Mouse (Mus musculus): ENCODE data around the gene Pdik1l. TPM values are rescaled to one million over a fixed set of nuclear protein-coding genes. Genes with fewer than 3 reads are reported as not detected.

The Pdik1l gene
- polyA plus RNA-seq, 1 experiment from 2014 or later, result 15.8 TPM

DNA sequence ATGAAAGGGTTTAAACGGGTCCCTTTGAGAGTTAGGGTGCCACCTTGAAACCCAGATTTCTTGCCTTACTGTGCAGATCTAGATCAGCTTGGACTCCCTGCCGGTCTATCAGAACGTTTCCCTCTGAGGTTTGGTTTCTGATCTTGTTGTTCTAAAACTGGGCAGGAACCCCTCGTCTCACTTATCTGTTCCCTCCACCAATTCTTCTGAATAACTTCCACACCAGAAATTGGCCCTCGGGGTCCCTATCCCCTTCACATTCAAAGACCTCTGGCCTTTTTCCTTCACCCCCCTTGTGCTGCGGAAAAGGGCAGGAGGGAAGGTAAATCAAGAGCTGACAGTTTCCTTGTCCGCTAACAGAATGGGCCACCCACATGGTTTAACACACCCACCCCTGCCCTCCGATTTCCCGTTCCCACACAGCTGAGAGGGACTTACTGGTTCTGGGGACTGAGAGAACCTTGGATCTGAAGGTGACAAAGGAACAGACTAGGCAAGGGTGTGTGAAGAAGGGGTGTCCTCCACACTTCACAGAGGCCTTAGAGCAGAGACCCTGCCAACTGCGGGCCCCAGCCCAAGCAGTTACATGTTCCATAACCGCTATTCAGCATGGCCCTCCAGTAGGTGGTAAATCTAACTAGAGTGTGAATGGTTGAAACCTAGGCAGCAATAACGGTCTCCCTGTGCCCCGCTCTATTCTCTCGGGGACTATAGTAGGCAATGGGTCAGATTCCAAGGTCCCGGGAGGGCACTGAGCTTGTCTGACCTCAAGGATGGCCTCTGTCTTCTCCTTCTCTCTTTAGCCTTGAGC lies 34.6 kb downstream of the Pdik1l start:
- DNase-seq (ENCODE audit: low spot score), result no peak

DNA sequence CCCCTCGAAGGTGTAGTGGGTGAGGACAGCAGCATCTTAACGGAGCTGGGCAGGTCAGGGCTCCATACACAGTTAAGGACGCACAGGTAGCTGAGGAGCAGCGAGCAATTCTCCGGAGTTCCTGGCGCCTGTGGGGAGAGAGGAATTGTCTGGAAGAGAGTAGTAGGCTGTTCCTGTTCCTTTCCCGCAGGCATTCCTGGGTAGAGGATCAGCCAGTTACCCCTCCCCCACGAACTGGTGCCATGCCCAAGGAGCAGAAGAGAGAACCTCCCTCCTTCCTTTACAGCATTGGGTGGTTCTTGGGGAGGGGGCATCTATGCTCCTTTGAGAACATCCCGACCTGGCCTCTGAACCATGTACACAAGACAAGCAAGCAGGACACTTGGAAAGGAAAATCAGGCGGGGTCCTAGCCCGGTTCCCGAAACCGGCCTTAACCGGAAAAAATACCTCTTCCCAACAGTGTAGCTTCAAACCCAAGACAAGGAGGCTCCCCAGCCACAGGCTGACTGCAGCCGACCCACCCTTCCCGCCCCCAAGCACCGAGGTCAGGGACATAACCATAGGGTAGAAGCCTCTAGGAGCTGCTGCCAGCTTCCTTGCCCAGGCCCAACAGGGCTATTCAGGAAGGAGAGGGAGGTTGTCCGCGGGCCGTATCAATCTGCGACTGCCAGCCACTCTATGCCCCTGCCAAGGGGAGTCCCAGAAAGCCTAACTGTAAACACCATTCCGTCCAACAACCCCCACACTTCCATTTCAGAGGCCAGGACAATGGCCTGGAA lies 35.4 kb downstream of the Pdik1l start:
- no peaks in the 10 kb centered on the region for H3K9me3 ChIP-seq
- no peaks in the 10 kb centered on the region for H3K36me3 ChIP-seq
- H3K4me3 ChIP-seq, result peak overlapping the region; percentile 60
- H3K27me3 ChIP-seq (ENCODE audit: insufficient read depth, poor library complexity, severe bottlenecking), result peaks cover 66% of the 10 kb centered on the region
- H3K4me1 ChIP-seq, result peaks cover 78% of the 10 kb centered on the region
- peak overlapping the region; percentile 88 for H3K27ac ChIP-seq
- WGBS, result 8% methylated on average over 22 of the region's 22 CpGs
- no peak for DNase-seq (ENCODE audit: low spot score)

More for the DNA sequence above, 34.6 kb downstream of the Pdik1l start:
- Histone ChIP-seq H3K4me1 (peaks cover 85% of the 10 kb centered on the region), H3K27me3 (ENCODE audit: insufficient read depth, poor library complexity, severe bottlenecking) (peaks cover 58% of the 10 kb centered on the region), H3K4me3 (peak overlapping the region; percentile 60), H3K9me3 (no peaks in the 10 kb centered on the region), H3K27ac (peak overlapping the region; percentile 88), H3K36me3 (no peaks in the 10 kb centered on the region)
- WGBS, result 10% methylated on average over 15 of the region's 15 CpGs

GRCm38 (mm10) chr4:134251241-134252130 lies 36.2 kb downstream of the Pdik1l start:
- Histone ChIP-seq H3K4me1 (peaks cover 70% of the 10 kb centered on the region), H3K4me3 (peak overlapping the region; percentile 60), H3K27ac (peak overlapping the region; percentile 88), H3K27me3 (ENCODE audit: insufficient read depth, poor library complexity, severe bottlenecking) (peaks cover 74% of the 10 kb centered on the region), H3K36me3 (no peaks in the 10 kb centered on the region), H3K9me3 (no peaks in the 10 kb centered on the region)
- no peak for DNase-seq (ENCODE audit: low spot score)
- under 1% methylated on average over 91 of the region's 91 CpGs for WGBS

- Histone ChIP-seq H3K27ac (peak overlapping the region; percentile 88), H3K36me3 (no peaks in the 10 kb centered on the region), H3K4me1 (peaks cover 68% of the 10 kb centered on the region), H3K27me3 (ENCODE audit: insufficient read depth, poor library complexity, severe bottlenecking) (peaks cover 79% of the 10 kb centered on the region), H3K9me3 (no peaks in the 10 kb centered on the region), H3K4me3 (peak overlapping the region; percentile 60)
- DNase-seq (ENCODE audit: low spot score), result no peak
- WGBS, result 17% methylated on average over 10 of the region's 10 CpGs
Measured at GRCm38 (mm10) chr4:134250930-134251240, 36.8 kb downstream of the Pdik1l start.

- H3K27me3 ChIP-seq (ENCODE audit: insufficient read depth, poor library complexity, severe bottlenecking), result peaks cover 79% of the 10 kb centered on the region
- H3K4me1 ChIP-seq, result peaks cover 69% of the 10 kb centered on the region
- no peaks in the 10 kb centered on the region for H3K9me3 ChIP-seq
- H3K27ac ChIP-seq, result peak overlapping the region; percentile 88
- H3K36me3 ChIP-seq, result no peaks in the 10 kb centered on the region
- peak overlapping the region; percentile 60 for H3K4me3 ChIP-seq
- 8% methylated on average over 27 of the region's 27 CpGs for WGBS
- DNase-seq (ENCODE audit: low spot score), result no peak
Measured at GRCm38 (mm10) chr4:134250116-134250929, 37.4 kb downstream of the Pdik1l start.

- Histone ChIP-seq H3K36me3 (no peaks in the 10 kb centered on the region), H3K9me3 (no peaks in the 10 kb centered on the region), H3K4me3 (peak overlapping the region; percentile 60), H3K27me3 (ENCODE audit: insufficient read depth, poor library complexity, severe bottlenecking) (peaks cover 73% of the 10 kb centered on the region), H3K4me1 (peaks cover 68% of the 10 kb centered on the region), H3K27ac (peak overlapping the region; percentile 77)
- DNase-seq (ENCODE audit: low spot score), result peak; percentile 85
- 1% methylated on average over 30 of the region's 30 CpGs for WGBS
Measured at GRCm38 (mm10) chr4:134249651-134250050, 38.0 kb downstream of the Pdik1l start.

DNA sequence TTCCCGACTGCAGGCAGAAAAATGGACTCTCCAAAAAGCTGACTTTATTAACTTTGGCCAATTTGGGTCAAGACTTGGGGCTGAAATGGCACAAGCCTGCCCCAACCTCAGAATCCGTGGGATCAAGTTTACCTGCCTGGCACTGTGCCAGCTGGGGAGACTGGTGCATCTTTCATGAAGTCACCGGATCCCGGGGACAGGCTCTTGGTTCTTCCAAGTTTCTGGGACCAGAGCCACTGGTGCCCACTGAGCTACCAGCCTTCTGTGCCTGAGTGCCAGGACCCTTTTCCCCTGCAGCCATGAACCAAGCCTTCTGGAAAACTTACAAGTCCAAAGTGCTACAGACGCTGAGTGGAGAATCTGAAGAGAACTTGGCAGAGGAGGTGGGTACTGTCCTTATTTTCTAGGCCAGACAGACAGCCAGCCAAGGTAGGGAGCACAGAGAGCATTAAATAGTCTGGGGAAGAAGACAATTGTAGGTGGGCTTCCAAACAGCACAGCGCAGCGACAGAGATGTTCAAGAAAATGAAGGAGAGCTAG lies 40.9 kb downstream of the Pdik1l start, which contains the start of gene Gm30191:
Gene Gm30191 (plus strand): TSS at position 217 of the 540 bp plus-strand sequence.
- peaks cover 57% of the 10 kb centered on the region for H3K27me3 ChIP-seq (ENCODE audit: insufficient read depth, poor library complexity, severe bottlenecking)
- H3K4me3 ChIP-seq, result peak within 1 kb of the TSS; percentile 98
- no peaks in the 10 kb centered on the region for H3K9me3 ChIP-seq
- 71% methylated on average over 7 of the region's 7 CpGs for WGBS
- H3K36me3 ChIP-seq, result peaks cover 10% of the 10 kb centered on the region; the same call in 1 of the 2 replicates
- H3K4me1 ChIP-seq, result peaks cover 52% of the 10 kb centered on the region
- peak within 1 kb of the TSS; percentile 89 for H3K27ac ChIP-seq
- no peak for DNase-seq (ENCODE audit: low spot score)

GRCm38 (mm10) chr4:134246256-134246655 lies 41.4 kb downstream of the Pdik1l start:
- Histone ChIP-seq H3K36me3 (peaks cover 10% of the 10 kb centered on the region; the same call in 1 of the 2 replicates), H3K4me1 (peaks cover 47% of the 10 kb centered on the region), H3K4me3 (no peak overlapping the region), H3K27ac (0 out of 2 replicates have a peak overlapping the region, but pooled peaks have one; percentile 89), H3K9me3 (no peaks in the 10 kb centered on the region), H3K27me3 (ENCODE audit: insufficient read depth, poor library complexity, severe bottlenecking) (peaks cover 52% of the 10 kb centered on the region)
- 54% methylated on average over 4 of the region's 4 CpGs for WGBS
- DNase-seq (ENCODE audit: low spot score), result no peak

DNA sequence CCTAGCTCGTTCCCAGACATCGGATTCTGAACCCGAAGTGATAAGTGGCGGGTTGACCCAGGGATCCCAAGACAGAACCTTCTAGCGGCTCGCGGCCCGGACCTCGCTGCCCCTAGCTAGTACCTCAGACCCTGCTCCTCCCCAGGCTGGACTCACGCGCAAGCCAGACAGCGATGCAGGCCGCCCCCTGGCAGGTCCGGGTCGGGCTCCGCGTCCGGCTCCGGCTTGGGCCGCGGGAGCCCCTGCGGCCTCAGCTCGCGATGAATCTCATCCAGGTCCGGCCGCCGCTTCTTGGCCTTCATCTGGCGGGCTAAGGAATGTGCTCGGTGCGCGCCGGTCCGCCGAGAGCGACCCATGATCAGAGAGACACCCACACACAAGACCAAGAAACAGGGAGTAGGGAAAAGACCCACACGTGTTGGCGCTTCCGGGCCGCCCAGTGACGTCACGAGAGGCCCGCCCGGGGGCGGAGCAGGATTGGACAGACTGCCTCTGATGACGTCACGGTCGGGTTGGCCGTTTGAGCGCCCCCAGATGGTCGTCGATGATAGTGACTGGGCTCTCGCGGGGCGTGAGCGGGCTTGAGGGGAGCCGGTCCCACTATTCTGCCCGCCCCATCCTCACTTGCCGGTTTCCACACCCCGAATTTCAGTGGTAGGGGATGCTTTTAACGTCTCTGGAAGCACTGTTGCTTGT lies 42.4 kb downstream of the Pdik1l start, which contains the start of gene Zfp593:
Gene Zfp593 (minus strand): TSS at position 445 of the 696 bp plus-strand sequence.
- H3K4me3 ChIP-seq, result peak within 1 kb of the TSS; percentile 98
- no peaks in the 10 kb centered on the region for H3K9me3 ChIP-seq
- peaks cover 42% of the 10 kb centered on the region for H3K27me3 ChIP-seq (ENCODE audit: insufficient read depth, poor library complexity, severe bottlenecking)
- peaks cover 10% of the 10 kb centered on the region; the same call in 1 of the 2 replicates for H3K36me3 ChIP-seq
- H3K4me1 ChIP-seq, result peaks cover 38% of the 10 kb centered on the region
- peak; percentile 96 for DNase-seq (ENCODE audit: low spot score)
- H3K27ac ChIP-seq, result peak within 1 kb of the TSS; percentile 89
- WGBS, result under 1% methylated on average over 60 of the region's 60 CpGs

GRCm38 (mm10) chr4:134243516-134244250 lies 44.0 kb downstream of the Pdik1l start, which contains the start of gene E130218I03Rik:
Gene E130218I03Rik, plus strand, starts transcription at chr4:134243662.
- Histone ChIP-seq H3K4me3 (peak within 1 kb of the TSS; percentile 98), H3K27ac (no peak within 1 kb of the TSS), H3K9me3 (no peaks in the 10 kb centered on the region), H3K36me3 (peaks cover 10% of the 10 kb centered on the region; the same call in 1 of the 2 replicates), H3K27me3 (ENCODE audit: insufficient read depth, poor library complexity, severe bottlenecking) (peaks cover 30% of the 10 kb centered on the region), H3K4me1 (peaks cover 31% of the 10 kb centered on the region)
- 89% methylated on average over 17 of the region's 17 CpGs for WGBS
- no peak for DNase-seq (ENCODE audit: low spot score)
